Mouse (Mus musculus) MEL (cell line): ENCODE measurements around the gene Slc18a2. TPM values are rescaled to one million over a fixed set of nuclear protein-coding genes. Genes with fewer than 3 reads are reported as not detected.

Source experiments
- DNase-seq: peaks from one replicate; pipeline ENCODE4 v3.0.0; 2011; ENCODE audit warnings: low read depth, low spot score
- H3K27ac ChIP-seq: 2 replicates; pipeline ENCODE4 v1.5.1; 2012; ENCODE audit warnings: low read depth, mild to moderate bottlenecking, control low read depth, low read length, moderate library complexity; ENCODE audit not compliant: control insufficient read depth
- H3K27me3 ChIP-seq, 2 experiments: fragments of 150-350 bp in 1 of 2; sonication (generic) in 1 of 2; 2 replicates each; pipeline ENCODE4 v1.6.1; 2012; ENCODE audit warnings: low read length in 2 of 2, mild to moderate bottlenecking in 2 of 2, improper control_type of control experiment in 1 of 2, moderate library complexity in 1 of 2; ENCODE audit not compliant: insufficient read depth in 2 of 2, control insufficient read depth in 1 of 2
- H3K36me3 ChIP-seq, 2 experiments: 2 replicates each; pipeline ENCODE4 v1.6.1; 2012 to 2014; ENCODE audit warnings: low read length in 2 of 2, improper control_type of control experiment in 1 of 2, inconsistent platforms in 1 of 2, mild to moderate bottlenecking in 1 of 2; ENCODE audit not compliant: insufficient read depth in 2 of 2, control insufficient read depth in 1 of 2
- H3K4me1 ChIP-seq, 2 experiments: fragments of 150-350 bp in 1 of 2; sonication (generic) in 1 of 2; 2 replicates each; pipeline ENCODE4 v1.6.1; 2012; ENCODE audit warnings: low read length in 2 of 2, improper control_type of control experiment in 1 of 2, mild to moderate bottlenecking in 1 of 2; ENCODE audit not compliant: insufficient read depth in 2 of 2, control insufficient read depth in 1 of 2
- H3K4me3 ChIP-seq, 2 experiments: fragments of 150-350 bp in 1 of 2; sonication (generic) in 1 of 2; 2 replicates each; pipeline ENCODE4 v1.5.1; 2012; ENCODE audit warnings: low read depth in 2 of 2, low read length in 2 of 2, mild to moderate bottlenecking in 2 of 2, moderate library complexity in 2 of 2, control low read depth in 1 of 2, improper control_type of control experiment in 1 of 2; ENCODE audit not compliant: control insufficient read depth in 1 of 2, insufficient read depth in 1 of 2
- H3K79me2 ChIP-seq: 2 replicates; pipeline ENCODE4 v1.6.1; 2012; ENCODE audit warnings: mild to moderate bottlenecking, low read length, moderate library complexity; ENCODE audit not compliant: control insufficient read depth, poor library complexity, insufficient read depth
- H3K9ac ChIP-seq: 2 replicates; pipeline ENCODE4 v1.6.1; 2012; ENCODE audit warnings: low read depth, mild to moderate bottlenecking, control low read depth, low read length, moderate library complexity; ENCODE audit not compliant: control insufficient read depth, poor library complexity, severe bottlenecking
- H3K9me3 ChIP-seq: fragments of 150-350 bp; sonication (generic); replicated peaks from 2 replicates; pipeline ENCODE4 v1.6.1; 2012; ENCODE audit warnings: mild to moderate bottlenecking, low read length, improper control_type of control experiment, moderate library complexity; ENCODE audit not compliant: insufficient read depth
- CHD1 ChIP-seq: IDR thresholded peaks from 2 replicates; pipeline ENCODE4 v1.6.1; 2012; ENCODE audit warnings: low read depth, mild to moderate bottlenecking, inconsistent platforms, low read length, improper control_type of control experiment
- CHD2 ChIP-seq: IDR thresholded peaks from 2 replicates; pipeline ENCODE4 v1.6.1; 2011; ENCODE audit warnings: low read length, improper control_type of control experiment
- E2F4 ChIP-seq: IDR thresholded peaks from 2 replicates; pipeline ENCODE4 v1.6.1; 2011; ENCODE audit warnings: low read depth, low read length, improper control_type of control experiment, borderline replicate concordance
- GABPA ChIP-seq: IDR thresholded peaks from 2 replicates; pipeline ENCODE4 v1.6.1; 2012; ENCODE audit warnings: low read depth, mild to moderate bottlenecking, inconsistent platforms, low read length, improper control_type of control experiment, moderate library complexity
- JUND ChIP-seq: IDR thresholded peaks from 2 replicates; pipeline ENCODE4 v1.6.1; 2011; ENCODE audit warnings: low read depth, mild to moderate bottlenecking, improper control_type of control experiment, low read length
- MAX ChIP-seq: IDR thresholded peaks from 2 replicates; pipeline ENCODE4 v1.6.1; 2011; ENCODE audit warnings: low read length, improper control_type of control experiment
- MAZ ChIP-seq: IDR thresholded peaks from 2 replicates; pipeline ENCODE4 v1.6.1; 2012; ENCODE audit warnings: low read depth, mild to moderate bottlenecking, inconsistent platforms, low read length, improper control_type of control experiment
- MEF2A ChIP-seq: IDR thresholded peaks from 2 replicates; pipeline ENCODE4 v1.6.1; 2014; ENCODE audit warnings: low read depth, mild to moderate bottlenecking, inconsistent platforms, low read length, improper control_type of control experiment; ENCODE audit not compliant: poor library complexity, insufficient replicate concordance, severe bottlenecking; ENCODE audit errors: extremely low read depth
- MYB ChIP-seq: IDR thresholded peaks from 2 replicates; pipeline ENCODE4 v1.6.1; 2011; ENCODE audit warnings: mild to moderate bottlenecking, low read depth, low read length, improper control_type of control experiment
- MYC ChIP-seq: IDR thresholded peaks from 2 replicates; pipeline ENCODE4 v1.6.1; 2011; ENCODE audit warnings: low read depth, mild to moderate bottlenecking, low read length, improper control_type of control experiment, moderate library complexity
- NRF1 ChIP-seq: IDR thresholded peaks from 2 replicates; pipeline ENCODE4 v1.6.1; 2014; ENCODE audit warnings: low read depth, mild to moderate bottlenecking, inconsistent platforms, low read length, improper control_type of control experiment, moderate library complexity; ENCODE audit not compliant: poor library complexity, insufficient read depth, severe bottlenecking
- POLR2A ChIP-seq, 2 experiments: IDR thresholded peaks; 2 replicates each; pipeline ENCODE4 v1.6.1; 2011 to 2012; ENCODE audit warnings: low read length in 2 of 2, mild to moderate bottlenecking in 2 of 2, control low read depth in 1 of 2, improper control_type of control experiment in 1 of 2, low read depth in 1 of 2, moderate library complexity in 1 of 2; ENCODE audit not compliant: control insufficient read depth in 1 of 2, insufficient read depth in 1 of 2, poor library complexity in 1 of 2
- POLR2AphosphoS2 ChIP-seq: IDR thresholded peaks from 2 replicates; pipeline ENCODE4 v1.6.1; 2011; ENCODE audit warnings: low read length, improper control_type of control experiment
- RCOR1 ChIP-seq: IDR thresholded peaks from 2 replicates; pipeline ENCODE4 v1.6.1; 2012; ENCODE audit warnings: low read depth, mild to moderate bottlenecking, inconsistent platforms, low read length, improper control_type of control experiment
- SIN3A ChIP-seq: IDR thresholded peaks from 2 replicates; pipeline ENCODE4 v1.6.1; 2012; ENCODE audit warnings: low read length, improper control_type of control experiment, inconsistent platforms
- SMC3 ChIP-seq: IDR thresholded peaks from 2 replicates; pipeline ENCODE4 v1.6.1; 2011; ENCODE audit warnings: low read depth, low read length, improper control_type of control experiment
- TAL1 ChIP-seq: IDR thresholded peaks from 2 replicates; pipeline ENCODE4 v1.6.1; 2012; ENCODE audit warnings: mild to moderate bottlenecking, inconsistent platforms, low read length, moderate library complexity, mixed read lengths
- UBTF ChIP-seq: IDR thresholded peaks from 2 replicates; pipeline ENCODE4 v1.6.1; 2012; ENCODE audit warnings: low read depth, mild to moderate bottlenecking, inconsistent platforms, low read length, improper control_type of control experiment, moderate library complexity, borderline replicate concordance; ENCODE audit not compliant: insufficient read depth
- USF1 ChIP-seq: IDR thresholded peaks from 2 replicates; pipeline ENCODE4 v1.6.1; 2014; ENCODE audit warnings: low read depth, mild to moderate bottlenecking, inconsistent platforms, low read length, improper control_type of control experiment, moderate library complexity
- ZMIZ1 ChIP-seq: IDR thresholded peaks from 2 replicates; pipeline ENCODE4 v1.6.1; 2012; ENCODE audit warnings: low read depth, mild to moderate bottlenecking, inconsistent platforms, low read length, improper control_type of control experiment, moderate library complexity
- polyA plus RNA-seq, 2 experiments: library from polyadenylated mRNA; stranded (reverse) in 1 of 2; unstranded in 1 of 2; fragments of >175 nt in 1 of 2; fragments of >200 nt in 1 of 2; gene quantifications; 2 replicates each; pipeline versions ENCODE4 v1.2.1 to v1.2.4; 2012; ENCODE audit warnings: low replicate concordance in 2 of 2, low read depth in 1 of 2; ENCODE audit not compliant: insufficient read length in 2 of 2, insufficient read depth in 1 of 2, missing spikeins in 1 of 2
- total RNA-seq: library from RNA; depleted of rRNA; stranded (reverse); fragments of 300-350 nt; gene quantifications from 2 replicates; pipeline ENCODE4 v1.2.3, GENCODE M21; 2012

Gene Slc18a2
- total and polyA plus RNA-seq, 3 experiments = 1.5 to 4.2 TPM; not detected in 1

GRCm38 (mm10) chr19:59218991-59219390 lies 41.7 kb upstream of the Slc18a2 start, which contains the start of gene Kcnk18:
TSS of gene Kcnk18 (plus strand) at chr19:59219214.
- no peak for DNase-seq
- H3K27me3 ChIP-seq = no peaks in the 10 kb centered on the region; a peak in 1 of 4 replicates
- H3K4me3 ChIP-seq = no peak within 1 kb of the TSS
- H3K9me3 ChIP-seq = no peaks in the 10 kb centered on the region
- no peak within 1 kb of the TSS for H3K27ac ChIP-seq
- H3K36me3 ChIP-seq = no peaks in the 10 kb centered on the region
- no peak within 1 kb of the TSS for H3K9ac ChIP-seq
- H3K4me1 ChIP-seq = no peaks in the 10 kb centered on the region
- TF ChIP-seq MYB (no peak), POLR2AphosphoS2 (no peak), MAZ (no peak), NRF1 (no peak), CHD1 (no peak), USF1 (no peak), MEF2A (no peak), UBTF (no peak), MAX (no peak), ZMIZ1 (no peak), JUND (no peak), RCOR1 (no peak), CHD2 (no peak), SMC3 (no peak), TAL1 (no peak), MYC (no peak)
- TF ChIP-seq, all 39 proteins: peak for 0
- no peaks in the 10 kb centered on the region for H3K79me2 ChIP-seq

GRCm38 (mm10) chr19:59221131-59221530 lies 39.6 kb upstream of the Slc18a2 start:
- H3K36me3 ChIP-seq = no peaks in the 10 kb centered on the region
- no peak overlapping the region for H3K9ac ChIP-seq
- no peaks in the 10 kb centered on the region for H3K79me2 ChIP-seq
- TF ChIP-seq E2F4 = no peak
- TF ChIP-seq SIN3A = no peak
- TF ChIP-seq POLR2A (IDR thresholded peaks at IDR 0.05; ENCODE audit: control insufficient read depth in 1 of 2, insufficient read depth in 1 of 2, low read depth in 1 of 2, low read length in 2 of 2, poor library complexity in 1 of 2) = no peak
- TF ChIP-seq GABPA = no peak
- H3K4me3 ChIP-seq = no peak overlapping the region
- no peaks in the 10 kb centered on the region for H3K27me3 ChIP-seq
- no peaks in the 10 kb centered on the region for H3K9me3 ChIP-seq
- no peak for DNase-seq
- H3K4me1 ChIP-seq = no peaks in the 10 kb centered on the region
- no peak overlapping the region for H3K27ac ChIP-seq
